Mouse (Mus musculus) hindbrain, embryonic 11.5 days (tissue): ENCODE measurements at regions not wholly inside any gene's neighbourhood (a gene's known extent, or its start where the extent isn't known, plus 50 kb on each side); places are given as distances from the start of the nearest gene placed in this dataset.

Source experiments
- ATAC-seq: fragments of 200-750 bp; cut with Nextera tagmentation; 2 replicates; pipeline ENCODE4 v1.8.0; 2017; ENCODE audit warnings: mild to moderate bottlenecking, moderate TSS enrichment, moderate library complexity; ENCODE audit not compliant: low FRiP score
- DNase-seq: peaks from one replicate; pipeline ENCODE4 v3.0.0-alpha.2; 2015; ENCODE audit warnings: low spot score
- H3K27ac ChIP-seq: fragments of 300-500 bp; sonication (generic); 2 replicates; pipeline ENCODE4 v1.5.1; 2014; ENCODE audit warnings: mild to moderate bottlenecking, low read depth, low read length
- H3K27me3 ChIP-seq: fragments of 300-500 bp; sonication (generic); 2 replicates; pipeline ENCODE4 v1.6.1; 2014; ENCODE audit warnings: mild to moderate bottlenecking, low read length, moderate library complexity, mixed read lengths; ENCODE audit not compliant: control insufficient read depth, insufficient read depth
- H3K36me3 ChIP-seq: fragments of 300-500 bp; sonication (generic); 2 replicates; pipeline ENCODE4 v1.6.1; 2014; ENCODE audit warnings: mild to moderate bottlenecking, low read length, moderate library complexity, mixed read lengths; ENCODE audit not compliant: control insufficient read depth, insufficient read depth
- H3K4me1 ChIP-seq: fragments of 300-500 bp; sonication (generic); replicated peaks from 2 replicates; pipeline ENCODE4 v1.6.1; 2014; ENCODE audit warnings: low read length, mixed read lengths; ENCODE audit not compliant: control insufficient read depth, insufficient read depth
- H3K4me2 ChIP-seq: fragments of 300-500 bp; sonication (generic); replicated peaks from 2 replicates; pipeline ENCODE4 v1.6.1; 2014; ENCODE audit warnings: mild to moderate bottlenecking, low read depth, low read length
- H3K4me3 ChIP-seq: fragments of 300-500 bp; sonication (generic); 2 replicates; pipeline ENCODE4 v1.5.1; 2014; ENCODE audit warnings: low read depth, low read length
- H3K9ac ChIP-seq: fragments of 300-500 bp; sonication (generic); 2 replicates; pipeline ENCODE4 v1.6.1; 2014; ENCODE audit warnings: low read depth, low read length
- H3K9me3 ChIP-seq: fragments of 300-500 bp; sonication (generic); 2 replicates; pipeline ENCODE4 v1.6.1; 2016; ENCODE audit warnings: low read length; ENCODE audit not compliant: control insufficient read depth
- whole genome bisulfite sequencing: fragments of 180-500 bp; shearing (Covaris S2); extraction: QIAGEN DNeasy Blood & Tissue Kit; methylation state at CpG from one replicate; pipeline ENCODE4 v1.1.7; 2014; 5-methylcytosine and 5-hydroxymethylcytosine counted together

DNA sequence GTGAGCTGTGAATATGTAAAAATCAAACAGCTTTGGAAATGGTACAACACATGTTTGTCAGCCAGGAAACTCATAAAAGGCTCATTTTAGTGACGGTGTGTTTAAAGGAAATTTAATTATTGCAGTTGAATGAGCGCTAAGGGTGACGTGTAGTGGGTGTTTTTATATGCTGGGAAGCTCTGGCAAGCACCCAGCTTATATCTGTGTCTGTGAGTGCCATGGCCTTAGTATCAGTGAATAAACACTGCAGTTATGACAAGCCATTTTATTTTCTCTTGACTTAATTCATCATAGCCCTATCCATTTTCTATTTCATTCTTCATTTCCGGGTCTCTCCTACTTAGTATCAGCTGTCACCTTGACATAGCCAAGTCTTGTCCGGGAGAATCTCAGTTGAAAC lies 83.7 kb upstream of the Adarb2 start:
- H3K36me3 ChIP-seq: no peaks in the 10 kb centered on the region
- H3K9ac ChIP-seq: no peak overlapping the region
- no peak overlapping the region for H3K4me3 ChIP-seq
- H3K9me3 ChIP-seq: no peaks in the 10 kb centered on the region
- WGBS: 83% methylated on average over 5 of the region's 5 CpGs
- ATAC-seq (no peak), DNase-seq (no peak)
- no peak overlapping the region for H3K27ac ChIP-seq
- no peaks in the 10 kb centered on the region for H3K4me1 ChIP-seq
- H3K27me3 ChIP-seq: no peaks in the 10 kb centered on the region
- no peak overlapping the region for H3K4me2 ChIP-seq

- 86% methylated on average over 2 of the region's 2 CpGs for WGBS
- DNase-seq: no peak
- no peaks in the 10 kb centered on the region for H3K4me1 ChIP-seq
- no peak overlapping the region for H3K4me3 ChIP-seq
- no peaks in the 10 kb centered on the region for H3K36me3 ChIP-seq
- no peak overlapping the region for H3K9ac ChIP-seq
- no peak overlapping the region for H3K27ac ChIP-seq
- no peaks in the 10 kb centered on the region for H3K27me3 ChIP-seq
- H3K4me2 ChIP-seq: no peak overlapping the region
- ATAC-seq: no peak
- H3K9me3 ChIP-seq: no peaks in the 10 kb centered on the region
Observed at GRCm38 (mm10) chr13:8119986-8120385, 82.7 kb upstream of the Adarb2 start.

GRCm38 (mm10) chr13:8134764-8135163 lies 67.9 kb upstream of the Adarb2 start:
- ATAC-seq (no peak), DNase-seq (no peak)
- H3K4me3 ChIP-seq: no peak overlapping the region
- H3K27ac ChIP-seq: no peak overlapping the region
- H3K9me3 ChIP-seq: no peaks in the 10 kb centered on the region
- H3K9ac ChIP-seq: no peak overlapping the region
- WGBS: 98% methylated on average over 2 of the region's 2 CpGs
- H3K36me3 ChIP-seq: no peaks in the 10 kb centered on the region
- H3K27me3 ChIP-seq: no peaks in the 10 kb centered on the region
- no peaks in the 10 kb centered on the region for H3K4me1 ChIP-seq
- H3K4me2 ChIP-seq: no peak overlapping the region

- no peak for ATAC-seq
- Histone ChIP-seq H3K4me3 (no peak overlapping the region), H3K9me3 (no peaks in the 10 kb centered on the region), H3K27me3 (no peaks in the 10 kb centered on the region), H3K27ac (no peak overlapping the region), H3K4me2 (no peak overlapping the region), H3K4me1 (no peaks in the 10 kb centered on the region), H3K9ac (no peak overlapping the region), H3K36me3 (no peaks in the 10 kb centered on the region)
- DNase-seq: no peak
- WGBS: 72% methylated on average over 1 of the region's 1 CpGs
Observed at GRCm38 (mm10) chr13:8139396-8139795, 63.3 kb upstream of the Adarb2 start.

GRCm38 (mm10) chr13:8152168-8152567 lies 50.5 kb upstream of the Adarb2 start:
- no peak overlapping the region for H3K9ac ChIP-seq
- H3K27ac ChIP-seq: no peak overlapping the region
- no peak for ATAC-seq
- H3K4me1 ChIP-seq: no peaks in the 10 kb centered on the region
- H3K36me3 ChIP-seq: no peaks in the 10 kb centered on the region
- H3K9me3 ChIP-seq: no peaks in the 10 kb centered on the region
- H3K27me3 ChIP-seq: no peaks in the 10 kb centered on the region
- H3K4me3 ChIP-seq: no peak overlapping the region
- WGBS: 72% methylated on average over 5 of the region's 5 CpGs
- no peak for DNase-seq
- no peak overlapping the region for H3K4me2 ChIP-seq
